Mouse (Mus musculus) cortical plate, adult 2 months (tissue): ENCODE results near the gene Orc5.

ENCODE experiments used
- CTCF ChIP-seq: fragments of 200-500 bp; IDR thresholded peaks from 2 replicates; pipeline ENCODE4 v1.5.1; 2011; ENCODE audit warnings: mild to moderate bottlenecking, control low read depth, low read length; ENCODE audit not compliant: insufficient read depth; ENCODE audit errors: extremely low read depth
- POLR2A ChIP-seq: fragments of 200-500 bp; IDR thresholded peaks from 2 replicates; pipeline ENCODE4 v1.6.1; 2011; ENCODE audit warnings: mild to moderate bottlenecking, low read length, control low read depth; ENCODE audit not compliant: insufficient read depth; ENCODE audit errors: extremely low read depth

- TF ChIP-seq CTCF (no peak), POLR2A (no peak)
These were observed 6.5 kb upstream of the Orc5 start for GRCm38 (mm10) chr5:22556713-22557112.
